ENCODE assay signal across 16 mouse cellular contexts in genomic region chr1:59701766-59702165, GRCm38 (mm10). TPM values are rescaled to one million over a fixed set of nuclear protein-coding genes. Genes with fewer than 3 reads are reported as not detected.
DNase-seq lines count a peak whose midpoint lies in the region; ATAC-seq and TF ChIP-seq lines count a peak whose summit lies in the region.
"Had no signal": no experiment of that assay in that cellular context is flagged by ENCODE, and none has a peak within 500 bp of the region (broad histone marks: within the 10 kb centered on the region; RNA-seq: fewer than 3 reads in every experiment).

No protein-coding gene starts in this region.

- no peaks in the 10 kb centered on the region for H3K27me3 ChIP-seq in forebrain, postnatal 0 days (ENCODE audit: insufficient read depth, low read length)
- H3K27me3 ChIP-seq in forebrain, embryonic 16.5 days (replicated peaks; ENCODE audit: control insufficient read depth, insufficient read depth, low read length), result no peaks in the 10 kb centered on the region
- H3K27me3 ChIP-seq: CH12.LX; embryonic facial prominence, embryonic 13.5 days; forebrain, embryonic 13.5 days; hindbrain, embryonic 15.5 days had no signal

- no peak for TF ChIP-seq POLR2A in brain, embryonic 14.5 days (IDR thresholded peaks at IDR 0.05; ENCODE audit: borderline replicate concordance, extremely low read depth, insufficient read depth, insufficient read length, poor library complexity, severe bottlenecking)

- 96% methylated on average over 1 of the region's 1 CpGs for WGBS in forebrain, postnatal 0 days
- 94% methylated on average over 1 of the region's 1 CpGs for WGBS in forebrain, embryonic 16.5 days

- H3K4me3 ChIP-seq in forebrain, postnatal 0 days (ENCODE audit: low read depth, low read length), result no peak overlapping the region
- H3K4me3 ChIP-seq in forebrain, embryonic 16.5 days (replicated peaks; ENCODE audit: low read length), result no peak overlapping the region
- H3K4me3 ChIP-seq: embryonic facial prominence, embryonic 13.5 days; forebrain, embryonic 13.5 days; hindbrain, embryonic 15.5 days; limb, embryonic 10.5 days had no signal

- H3K4me1 ChIP-seq in forebrain, postnatal 0 days (ENCODE audit: insufficient read depth), result no peaks in the 10 kb centered on the region
- H3K4me1 ChIP-seq in forebrain, embryonic 16.5 days (replicated peaks; ENCODE audit: control insufficient read depth, insufficient read depth, low read length), result no peaks in the 10 kb centered on the region
- H3K4me1 ChIP-seq: embryonic facial prominence, embryonic 13.5 days; forebrain, embryonic 13.5 days; hindbrain, embryonic 15.5 days; limb, embryonic 10.5 days had no signal

- peak; percentile 43 for TF ChIP-seq CTCF in forebrain, postnatal 0 days (IDR thresholded peaks at IDR 0.05; ENCODE audit: low read depth)
- TF ChIP-seq CTCF in brain, embryonic 14.5 days (IDR thresholded peaks at IDR 0.05; ENCODE audit: borderline replicate concordance, extremely low read depth, insufficient read depth, insufficient read length), result peak; percentile 17; the same call in 1 of the 2 replicates

- H3K9me3 ChIP-seq in forebrain, postnatal 0 days (ENCODE audit: low read length), result no peaks in the 10 kb centered on the region
- no peaks in the 10 kb centered on the region for H3K9me3 ChIP-seq in forebrain, embryonic 16.5 days (ENCODE audit: control insufficient read depth, low read length)
- H3K9me3 ChIP-seq: embryonic facial prominence, embryonic 13.5 days; forebrain, embryonic 13.5 days; hindbrain, embryonic 15.5 days; limb, embryonic 10.5 days had no signal

- DNase-seq in forebrain, postnatal 0 days, result no peak
- DNase-seq in kidney, postnatal 10 days, result peak; percentile 41
- DNase-seq in kidney, adult 8-10 months, result no peak
- peak; percentile 49 for DNase-seq in 3T3-L1 (ENCODE audit: low read depth, low spot score)
- peak; percentile 23 for DNase-seq in brain, embryonic 14.5 days (ENCODE audit: low read depth)
- DNase-seq in urinary bladder, postnatal 25 days (ENCODE audit: low spot score), result no peak
- no peak for DNase-seq in layer of hippocampus, adult 9-10 months (ENCODE audit: low spot score)
- DNase-seq: layer of hippocampus, adult 9-11 months; right cerebral cortex, postnatal 25 days; thymus, postnatal 25 days had no signal

- no peak overlapping the region for H3K27ac ChIP-seq in forebrain, postnatal 0 days (ENCODE audit: low read depth, low read length)
- H3K27ac ChIP-seq in forebrain, embryonic 16.5 days (ENCODE audit: low read length), result no peak overlapping the region
- H3K27ac ChIP-seq: embryonic facial prominence, embryonic 13.5 days; forebrain, embryonic 13.5 days; hindbrain, embryonic 15.5 days; limb, embryonic 10.5 days had no signal

- peaks cover 67% of the 10 kb centered on the region for H3K36me3 ChIP-seq in forebrain, postnatal 0 days (ENCODE audit: insufficient read depth)
- peaks cover 26% of the 10 kb centered on the region for H3K36me3 ChIP-seq in forebrain, embryonic 16.5 days (ENCODE audit: control insufficient read depth, insufficient read depth)

- no peak for ATAC-seq in forebrain, postnatal 0 days
- no peak for ATAC-seq in forebrain, embryonic 16.5 days
- ATAC-seq: forebrain, embryonic 13.5 days had no signal

- no peak overlapping the region for H3K4me2 ChIP-seq in forebrain, postnatal 0 days (ENCODE audit: low read depth)
- H3K4me2 ChIP-seq in forebrain, embryonic 16.5 days (ENCODE audit: low read length), result no peak overlapping the region
- H3K4me2 ChIP-seq: embryonic facial prominence, embryonic 13.5 days; forebrain, embryonic 13.5 days; hindbrain, embryonic 15.5 days had no signal

- H3K9ac ChIP-seq in forebrain, postnatal 0 days, result no peak overlapping the region
- H3K9ac ChIP-seq in forebrain, embryonic 16.5 days (replicated peaks; ENCODE audit: low read depth, low read length), result no peak overlapping the region
- H3K9ac ChIP-seq: embryonic facial prominence, embryonic 13.5 days; forebrain, embryonic 13.5 days; hindbrain, embryonic 15.5 days had no signal

RNA-seq across cellular contexts. Expression of gene Nop58, which starts 17.0 kb away (rescaled TPM):
- total RNA-seq in forebrain, postnatal 0 days (2014; rRNA removed), result 79.6 and 91.1 TPM in 2 replicates
- polyA plus RNA-seq in forebrain, postnatal 0 days (2015; fragmentation: Nextera tagmentation; extraction: Ambion mirVana), result 106 and 143 TPM in 2 replicates
- polyA plus RNA-seq in forebrain, embryonic 16.5 days (2015; fragmentation: Nextera tagmentation; extraction: Ambion mirVana), result 172 and 181 TPM in 2 replicates
- 47.2 and 53.5 TPM in 2 replicates for polyA plus RNA-seq in brain, embryonic 14.5 days (2012; rRNA removed)

RNA-seq across cellular contexts. Expression of gene Sumo1, which starts 31.1 kb away (rescaled TPM):
- 172 and 182 TPM in 2 replicates for total RNA-seq in forebrain, postnatal 0 days (2014; rRNA removed)
- 369 and 428 TPM in 2 replicates for polyA plus RNA-seq in forebrain, postnatal 0 days (2015; fragmentation: Nextera tagmentation; extraction: Ambion mirVana)
- 406 and 423 TPM in 2 replicates for polyA plus RNA-seq in forebrain, embryonic 16.5 days (2015; fragmentation: Nextera tagmentation; extraction: Ambion mirVana)
- 122 and 128 TPM in 2 replicates for polyA plus RNA-seq in brain, embryonic 14.5 days (2012; rRNA removed)

Comparison
In these comparisons a context has a peak if more than half of its experiments do, and no peak if none do; other contexts are left out.
1. DNase-seq: peak in kidney, postnatal 10 days (single experiment), 3T3-L1 (single experiment) and brain, embryonic 14.5 days (single experiment); none in forebrain, postnatal 0 days (single experiment), kidney, adult 8-10 months (0 of 2), urinary bladder, postnatal 25 days (single experiment) and layer of hippocampus, adult 9-10 months (single experiment).